Mouse (Mus musculus) bone marrow macrophage, adult 2 months (primary cell): ENCODE results near the gene H2al2a. TPM values are rescaled to one million over a fixed set of nuclear protein-coding genes. Genes with fewer than 3 reads are reported as not detected.
"Not testable (repeated sequence)": the region's sequence is repeated elsewhere in the genome, so short reads cannot be mapped to it uniquely, and the experiment has no call there.

ENCODE experiments used
- H3K27ac ChIP-seq: 2 replicates; pipeline ENCODE4 v1.5.1; 2012; ENCODE audit warnings: low read depth, low read length; ENCODE audit not compliant: insufficient read depth
- H3K4me1 ChIP-seq: 2 replicates; pipeline ENCODE4 v1.6.1; 2012; ENCODE audit warnings: low read length; ENCODE audit not compliant: control insufficient read depth, insufficient read depth
- H3K4me3 ChIP-seq: 2 replicates; pipeline ENCODE4 v1.5.1; 2012; ENCODE audit warnings: mild to moderate bottlenecking, low read length, moderate library complexity; ENCODE audit not compliant: insufficient read depth
- CTCF ChIP-seq: IDR thresholded peaks from 2 replicates; pipeline ENCODE4 v1.5.1; 2012; ENCODE audit warnings: low read depth, mild to moderate bottlenecking, low read length, moderate library complexity
- POLR2A ChIP-seq: IDR thresholded peaks from 2 replicates; pipeline ENCODE4 v1.6.1; 2012; ENCODE audit warnings: mild to moderate bottlenecking, low read depth, low read length, borderline replicate concordance
- polyA plus RNA-seq: library from polyadenylated mRNA; stranded (reverse); fragments of >200 nt; gene quantifications from 2 replicates; pipeline ENCODE4 v1.2.4, GENCODE M21; 2012; ENCODE audit not compliant: missing spikeins, insufficient read depth, insufficient read length

H2al2a gene
- polyA plus RNA-seq, 1 experiment, result not detected

- TF ChIP-seq CTCF, result no peak
- no peak for TF ChIP-seq POLR2A
- H3K4me3 ChIP-seq, result no peak overlapping the region
- no peak overlapping the region for H3K27ac ChIP-seq
- H3K4me1 ChIP-seq, result no peaks in the 10 kb centered on the region
Observed at GRCm38 (mm10) chr2:17975601-17976327, 21.0 kb downstream of the H2al2a start.

GRCm38 (mm10) chr2:17973868-17974440 lies 22.8 kb downstream of the H2al2a start:
- peaks cover 2% of the 10 kb centered on the region; the same call in 1 of the 2 replicates for H3K4me1 ChIP-seq
- H3K4me3 ChIP-seq, result no peak overlapping the region
- no peak overlapping the region for H3K27ac ChIP-seq
- TF ChIP-seq POLR2A (no peak), CTCF (no peak)

- Histone ChIP-seq H3K4me1 (peaks cover 2% of the 10 kb centered on the region; the same call in 1 of the 2 replicates), H3K27ac (no peak overlapping the region), H3K4me3 (no peak overlapping the region)
- TF ChIP-seq CTCF (no peak), POLR2A (no peak)
Observed at GRCm38 (mm10) chr2:17973246-17973645, 23.5 kb downstream of the H2al2a start.

GRCm38 (mm10) chr2:17972843-17973242 lies 23.9 kb downstream of the H2al2a start:
- Histone ChIP-seq H3K4me1 (peaks cover 2% of the 10 kb centered on the region; the same call in 1 of the 2 replicates), H3K27ac (no peak overlapping the region), H3K4me3 (no peak overlapping the region)
- TF ChIP-seq CTCF, result no peak
- no peak for TF ChIP-seq POLR2A

GRCm38 (mm10) chr2:17971407-17971806 lies 25.4 kb downstream of the H2al2a start:
- no peak for TF ChIP-seq POLR2A
- no peak for TF ChIP-seq CTCF

GRCm38 (mm10) chr2:17970662-17971061 lies 26.1 kb downstream of the H2al2a start:
- TF ChIP-seq POLR2A (no peak), CTCF (no peak)

More at GRCm38 (mm10) chr2:17971407-17971806, 25.4 kb downstream of the H2al2a start:
- H3K4me1 ChIP-seq, result peaks cover 2% of the 10 kb centered on the region; the same call in 1 of the 2 replicates
- no peak overlapping the region for H3K27ac ChIP-seq
- H3K4me3 ChIP-seq, result no peak overlapping the region

GRCm38 (mm10) chr2:17970187-17970586 lies 26.6 kb downstream of the H2al2a start:
- Histone ChIP-seq H3K4me3 (no peak overlapping the region), H3K4me1 (peaks cover 2% of the 10 kb centered on the region; the same call in 1 of the 2 replicates), H3K27ac (no peak overlapping the region)
- no peak for TF ChIP-seq POLR2A
- no peak for TF ChIP-seq CTCF

More at GRCm38 (mm10) chr2:17970662-17971061, 26.1 kb downstream of the H2al2a start:
- Histone ChIP-seq H3K4me1 (peaks cover 2% of the 10 kb centered on the region; the same call in 1 of the 2 replicates), H3K4me3 (no peak overlapping the region), H3K27ac (no peak overlapping the region)

GRCm38 (mm10) chr2:17968571-17968970 lies 28.2 kb downstream of the H2al2a start:
- Histone ChIP-seq H3K4me3 (no peak overlapping the region), H3K27ac (no peak overlapping the region), H3K4me1 (peaks cover 2% of the 10 kb centered on the region; the same call in 1 of the 2 replicates)
- no peak for TF ChIP-seq CTCF
- no peak for TF ChIP-seq POLR2A

GRCm38 (mm10) chr2:17968037-17968436 lies 28.7 kb downstream of the H2al2a start:
- not testable (repeated sequence) for H3K4me1 ChIP-seq, H3K27ac ChIP-seq, H3K4me3 ChIP-seq

GRCm38 (mm10) chr2:17959501-17959900 lies 37.3 kb downstream of the H2al2a start:
- Histone ChIP-seq H3K4me1 (no peaks in the 10 kb centered on the region), H3K27ac (no peak overlapping the region), H3K4me3 (no peak overlapping the region)
- TF ChIP-seq CTCF (no peak), POLR2A (no peak)

GRCm38 (mm10) chr2:17946875-17947274 lies 49.9 kb downstream of the H2al2a start:
- TF ChIP-seq CTCF (no peak), POLR2A (no peak)
- H3K27ac ChIP-seq, result no peak overlapping the region
- H3K4me3 ChIP-seq, result no peak overlapping the region
- H3K4me1 ChIP-seq, result peaks cover 2% of the 10 kb centered on the region

Other genes starting within 250 kb of the H2al2a start
- gene A930004D18Rik, start 40.8 kb upstream of the H2al2a start, polyA plus RNA-seq, result not detected in 2 replicates
- gene Skida1, start 52.1 kb upstream of the H2al2a start, polyA plus RNA-seq, result not detected in 2 replicates
- 29.4 and 32.5 TPM in 2 replicates for gene Mllt10, start 58.3 kb upstream of the H2al2a start, polyA plus RNA-seq